In the genomic region with DNA sequence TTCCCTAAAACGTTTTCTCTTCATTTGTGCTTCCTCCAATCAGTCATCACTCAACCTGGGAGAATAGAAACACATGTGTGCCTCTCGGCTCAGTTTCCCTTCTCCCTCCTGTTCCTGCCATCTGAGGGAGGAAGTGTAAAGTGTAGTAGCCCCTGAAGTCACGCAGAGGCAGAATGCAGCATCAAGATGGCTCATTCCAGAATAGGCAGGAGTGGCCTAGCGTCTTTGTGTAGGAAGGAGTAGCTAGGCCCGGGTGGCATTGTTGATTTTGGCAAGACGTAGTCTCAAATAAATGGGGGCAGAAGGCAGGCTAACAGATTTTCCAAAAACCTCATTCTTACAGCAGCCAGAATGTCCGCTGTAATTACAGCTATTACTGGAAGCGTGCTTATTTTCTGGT, we compare ENCODE assay signal across 19 mouse cellular contexts. TPM values are rescaled to one million over a fixed set of nuclear protein-coding genes. Genes with fewer than 3 reads are reported as not detected.
A peak's percentile ranks its signal among the peaks of the same experiment; 100 is the strongest.
DNase-seq lines count a peak whose midpoint lies in the region; ATAC-seq lines count a peak whose summit lies in the region.
"Had no signal": no experiment of that assay in that cellular context is flagged by ENCODE, and none has a peak within 500 bp of the region (broad histone marks: within the 10 kb centered on the region; RNA-seq: fewer than 3 reads in every experiment).

No protein-coding gene starts in this region.

- no peak overlapping the region for H3K4me2 ChIP-seq in forebrain, embryonic 16.5 days (ENCODE audit: low read length)
- H3K4me2 ChIP-seq: heart, embryonic 12.5 days; limb, embryonic 12.5 days had no signal

- H3K9me3 ChIP-seq in forebrain, embryonic 16.5 days (ENCODE audit: control insufficient read depth, low read length), result no peaks in the 10 kb centered on the region
- H3K9me3 ChIP-seq: heart, embryonic 12.5 days; limb, embryonic 12.5 days had no signal

- peak overlapping the region; percentile 92 for H3K27ac ChIP-seq in forebrain, embryonic 16.5 days (ENCODE audit: low read length)
- H3K27ac ChIP-seq: hindbrain, postnatal 0 days; limb, embryonic 12.5 days; liver, embryonic 14.5 days had no signal

- H3K36me3 ChIP-seq in forebrain, embryonic 16.5 days (ENCODE audit: control insufficient read depth, insufficient read depth), result no peaks in the 10 kb centered on the region
- H3K36me3 ChIP-seq: limb, embryonic 12.5 days had no signal

- H3K4me1 ChIP-seq in forebrain, embryonic 16.5 days (replicated peaks; ENCODE audit: control insufficient read depth, insufficient read depth, low read length), result peaks cover 39% of the 10 kb centered on the region

- 33% methylated on average over 8 of the region's 8 CpGs for WGBS in forebrain, embryonic 16.5 days

- ATAC-seq in frontal cortex, adult (ENCODE audit: low TSS enrichment), result peak; percentile 51
- ATAC-seq in forebrain, embryonic 16.5 days, result peak; percentile 34
- no peak for ATAC-seq in megakaryocyte-erythroid progenitor cell, adult 5-6 weeks (replicated peaks; ENCODE audit: low FRiP score, low TSS enrichment, poor library complexity, severe bottlenecking)
- ATAC-seq: hindbrain, postnatal 0 days had no signal

- H3K27me3 ChIP-seq in forebrain, embryonic 16.5 days (replicated peaks; ENCODE audit: control insufficient read depth, insufficient read depth, low read length), result no peaks in the 10 kb centered on the region
- H3K27me3 ChIP-seq: heart, embryonic 12.5 days; limb, embryonic 12.5 days had no signal

- H3K4me3 ChIP-seq in forebrain, embryonic 16.5 days (replicated peaks; ENCODE audit: low read length), result no peak overlapping the region
- H3K4me3 ChIP-seq: heart, embryonic 12.5 days; limb, embryonic 12.5 days had no signal

- no peak for DNase-seq in frontal cortex, postnatal 25 days (ENCODE audit: low spot score in 2 of 2)
- peak; percentile 40 to 52 for DNase-seq in layer of hippocampus, postnatal 14 days (ENCODE audit: low spot score in 2 of 2)
- no peak for DNase-seq in layer of hippocampus, postnatal 25 days (ENCODE audit: extremely low spot score in 1 of 2, low spot score in 1 of 2)
- DNase-seq in cerebellum, adult 9-10 months, result no peak
- no peak for DNase-seq in lung, postnatal 4 days
- DNase-seq: adrenal gland, postnatal 14 days; B cell, adult 2 months; cerebellum, postnatal 10 days; heart, postnatal 36 days; kidney, adult 2 months; kidney, postnatal 36 days; spleen, adult 18-20 months had no signal

- no peak overlapping the region for H3K9ac ChIP-seq in forebrain, embryonic 16.5 days (replicated peaks; ENCODE audit: low read depth, low read length)
- H3K9ac ChIP-seq: heart, embryonic 12.5 days; limb, embryonic 12.5 days; liver, embryonic 14.5 days had no signal

RNA-seq across cellular contexts. Expression of gene Itpr1, which starts 24.7 kb away (rescaled TPM):
- total RNA-seq in layer of hippocampus, postnatal 14 days (2021), result 100 to 1,000 TPM; 132 to 141 TPM
- total RNA-seq in layer of hippocampus, postnatal 25 days (2021), result 100 to 1,000 TPM; 258 to 259 TPM
- 15.0 and 18.2 TPM in 2 replicates for polyA plus RNA-seq in forebrain, embryonic 16.5 days (2015; fragmentation: Nextera tagmentation; extraction: Ambion mirVana)
- total RNA-seq in megakaryocyte-erythroid progenitor cell, adult 5-6 weeks (2014; fragmentation: Nextera tagmentation), result 24.8 and 25.7 TPM in 2 replicates
- total RNA-seq in megakaryocyte-erythroid progenitor cell, adult 5-6 weeks (2017), result 57.6 and 66.5 TPM in 2 replicates

RNA-seq across cellular contexts. Expression of gene Sumf1, which starts 52.2 kb away (rescaled TPM):
- total RNA-seq in layer of hippocampus, postnatal 14 days (2021), result 10 to 100 TPM; 16.6 to 19.8 TPM
- 10 to 100 TPM; 18.0 to 19.1 TPM for total RNA-seq in layer of hippocampus, postnatal 25 days (2021)
- polyA plus RNA-seq in forebrain, embryonic 16.5 days (2015; fragmentation: Nextera tagmentation; extraction: Ambion mirVana), result 11.7 and 12.0 TPM in 2 replicates
- 4.9 and 10.9 TPM in 2 replicates for total RNA-seq in megakaryocyte-erythroid progenitor cell, adult 5-6 weeks (2014; fragmentation: Nextera tagmentation)
- total RNA-seq in megakaryocyte-erythroid progenitor cell, adult 5-6 weeks (2017), result 8.9 and 15.5 TPM in 2 replicates

Comparison
In these comparisons a context has a peak if more than half of its experiments do, and no peak if none do; other contexts are left out.
1. DNase-seq: peak in layer of hippocampus, postnatal 14 days (2 of 2); none in frontal cortex, postnatal 25 days (0 of 2), layer of hippocampus, postnatal 25 days (0 of 2), cerebellum, adult 9-10 months (single experiment) and lung, postnatal 4 days (0 of 2).